Mouse (Mus musculus) olfactory bulb, adult 2 months (tissue): ENCODE data around the gene Cfd.

Source experiments
- CTCF ChIP-seq: fragments of 200-500 bp; IDR thresholded peaks from 2 replicates; pipeline ENCODE4 v1.5.1; 2012; ENCODE audit warnings: low read depth, mild to moderate bottlenecking, low read length, moderate library complexity; ENCODE audit not compliant: insufficient read depth
- POLR2A ChIP-seq: fragments of 200-500 bp; IDR thresholded peaks from 2 replicates; pipeline ENCODE4 v1.6.1; 2012; ENCODE audit warnings: mild to moderate bottlenecking, low read depth, low read length, moderate library complexity; ENCODE audit not compliant: insufficient read depth

DNA sequence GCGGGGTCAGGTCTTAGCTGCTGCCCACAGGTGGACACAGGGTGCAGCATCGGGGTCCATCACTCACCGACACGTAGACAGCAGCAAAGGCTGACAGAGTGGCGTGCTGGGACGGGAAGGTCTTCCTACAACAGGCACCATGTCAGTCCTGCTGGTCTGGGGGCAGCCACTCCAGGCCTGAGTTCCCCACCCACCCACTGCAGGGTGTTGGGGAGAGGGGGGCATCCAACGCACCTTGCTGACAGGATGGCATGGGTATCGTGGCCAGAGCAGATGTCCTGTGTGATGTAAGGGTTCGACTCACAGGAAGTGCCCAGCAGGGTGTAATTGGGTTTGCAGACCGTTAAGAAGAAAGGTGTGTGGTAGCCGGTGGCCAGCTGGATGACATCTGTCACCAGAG, 24.1 kb upstream of the Cfd start:
- no peak for TF ChIP-seq POLR2A
- no peak for TF ChIP-seq CTCF
